Mouse (Mus musculus): Measurements from ENCODE around the gene Cyp4f40. TPM values are rescaled to one million over a fixed set of nuclear protein-coding genes. Genes with fewer than 3 reads are reported as not detected.
"Not testable (repeated sequence)": the region's sequence is repeated elsewhere in the genome, so short reads cannot be mapped to it uniquely, and the experiment has no call there.

The Cyp4f40 gene
- not detected for total RNA-seq (2021)
- long read RNA-seq, experiment 1: 0 reads
- long read RNA-seq, experiment 2: 0 reads

GRCm38 (mm10) chr17:32658712-32659111 lies at the start of gene Cyp4f40:
Gene Cyp4f40, plus strand, starts transcription at chr17:32658900.
- no peak for TF ChIP-seq CTCF (conservative IDR thresholded peaks at IDR 0.05)
- Histone ChIP-seq H3K27ac (no peak within 1 kb of the TSS), H3K4me3 (no peak within 1 kb of the TSS)
- no peak for DNase-seq (ENCODE audit: low spot score in 2 of 2)

- DNase-seq (ENCODE audit: low spot score in 2 of 2); H3K27ac ChIP-seq; H3K4me3 ChIP-seq: not testable (repeated sequence)
These were observed 48.5 kb upstream of the Cyp4f40 start for GRCm38 (mm10) chr17:32610231-32610630.

DNA sequence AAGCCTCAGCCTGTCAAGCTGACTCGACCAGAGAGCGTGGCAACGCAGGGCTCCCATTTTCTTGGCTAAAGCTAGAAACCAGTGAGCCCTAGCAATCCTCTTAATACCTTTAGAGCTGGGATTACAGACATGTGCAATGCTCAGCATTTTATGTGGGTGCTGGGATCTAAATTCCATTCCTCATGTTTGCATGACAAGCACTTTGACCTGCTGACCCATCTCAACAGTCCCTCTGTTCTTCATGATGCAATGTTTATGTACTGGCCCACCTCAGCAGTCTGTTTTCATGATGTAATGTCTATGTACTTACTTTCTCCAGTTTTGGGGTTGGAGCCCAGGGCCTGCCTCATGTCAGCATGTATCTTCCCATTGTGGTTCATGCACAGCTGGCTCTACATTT lies 47.8 kb upstream of the Cyp4f40 start:
- no peak overlapping the region for H3K4me3 ChIP-seq
- H3K27ac ChIP-seq: no peak overlapping the region
- DNase-seq (ENCODE audit: low spot score in 2 of 2): no peak
- TF ChIP-seq CTCF (conservative IDR thresholded peaks at IDR 0.05): no peak

DNA sequence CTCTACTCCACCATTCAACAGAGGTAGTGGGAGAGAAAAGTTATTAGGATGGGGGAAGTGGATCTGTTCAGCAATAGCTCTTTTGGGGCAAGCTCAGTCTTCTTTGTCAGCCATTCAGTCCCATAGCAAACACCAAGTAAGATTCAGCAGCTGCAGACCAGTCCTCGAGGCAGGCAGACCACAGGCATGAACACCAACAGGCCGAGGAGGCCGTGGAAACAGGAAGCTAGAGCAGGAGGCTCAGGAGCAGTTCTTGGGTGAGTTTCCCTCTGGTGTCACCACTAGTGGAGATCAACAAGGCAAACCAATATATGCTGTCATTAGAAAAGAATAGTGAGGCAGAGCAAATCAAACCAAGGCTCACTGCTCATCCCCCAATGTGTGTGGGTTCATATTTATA lies 46.3 kb upstream of the Cyp4f40 start:
- no peak overlapping the region for H3K4me3 ChIP-seq
- no peak for DNase-seq (ENCODE audit: low spot score in 2 of 2)
- H3K27ac ChIP-seq: no peak overlapping the region
- TF ChIP-seq CTCF (conservative IDR thresholded peaks at IDR 0.05): no peak

DNA sequence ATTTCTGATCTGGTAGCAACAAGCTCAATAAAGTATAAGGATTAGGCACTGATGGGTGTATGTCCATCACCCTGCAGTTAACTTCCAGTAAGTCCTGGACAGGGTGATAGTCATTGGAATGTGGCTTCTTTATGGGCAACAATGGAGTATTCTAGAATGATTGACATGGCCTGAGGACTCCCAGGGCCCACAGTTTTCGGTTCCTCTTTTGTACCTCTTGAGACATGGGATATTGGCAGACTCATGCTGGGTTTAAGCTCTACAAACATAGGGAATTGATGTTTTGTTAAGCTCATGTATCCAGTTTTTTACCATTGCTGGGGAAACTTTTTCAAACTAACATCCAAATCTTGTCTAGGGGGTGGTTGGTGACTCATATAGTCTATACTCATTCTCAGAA lies 41.4 kb upstream of the Cyp4f40 start:
- no peak for TF ChIP-seq CTCF (conservative IDR thresholded peaks at IDR 0.05)
- DNase-seq (ENCODE audit: low spot score in 2 of 2): no peak
- Histone ChIP-seq H3K27ac (no peak overlapping the region), H3K4me3 (no peak overlapping the region)

- H3K4me3 ChIP-seq; DNase-seq (ENCODE audit: low spot score in 2 of 2); H3K27ac ChIP-seq: not testable (repeated sequence)
These were observed 37.7 kb upstream of the Cyp4f40 start, which contains the start of gene Cyp4f37 for GRCm38 (mm10) chr17:32621018-32621417. Gene Cyp4f37, plus strand, starts transcription at chr17:32621309.

DNA sequence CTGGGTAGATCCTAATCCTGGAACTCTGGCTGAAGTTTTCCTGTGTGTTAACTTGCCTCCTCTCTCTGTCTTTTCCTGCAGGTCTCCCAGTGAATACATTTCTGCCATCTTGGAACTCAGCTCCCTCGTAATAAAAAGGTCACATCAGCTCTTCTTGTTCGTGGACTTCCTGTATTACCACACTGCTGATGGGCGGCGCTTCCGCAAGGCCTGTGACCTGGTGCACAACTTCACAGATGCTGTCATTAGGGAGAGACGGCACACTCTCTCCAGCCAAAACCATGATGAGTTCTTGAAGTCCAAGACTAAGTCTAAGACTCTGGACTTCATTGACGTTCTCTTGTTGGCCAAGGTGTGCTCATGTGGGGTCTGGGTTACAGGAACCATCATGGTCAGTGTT lies 29.0 kb upstream of the Cyp4f40 start:
- H3K4me3 ChIP-seq; DNase-seq (ENCODE audit: low spot score in 2 of 2); H3K27ac ChIP-seq: not testable (repeated sequence)

- H3K27ac ChIP-seq: no peak overlapping the region
- H3K4me3 ChIP-seq: no peak overlapping the region
- 0 out of 2 replicates have a peak, but pooled peaks have one; percentile 7 for TF ChIP-seq CTCF (conservative IDR thresholded peaks at IDR 0.05)
- no peak for DNase-seq (ENCODE audit: low spot score in 2 of 2)
These were observed 26.8 kb upstream of the Cyp4f40 start for GRCm38 (mm10) chr17:32631936-32632335.

GRCm38 (mm10) chr17:32634242-32634971 lies 24.3 kb upstream of the Cyp4f40 start:
- not testable (repeated sequence) for H3K27ac ChIP-seq; DNase-seq (ENCODE audit: low spot score in 2 of 2)
- H3K4me3 ChIP-seq: peak overlapping the region; percentile 32

GRCm38 (mm10) chr17:32634972-32635314 lies 23.8 kb upstream of the Cyp4f40 start:
- no peak overlapping the region for H3K27ac ChIP-seq
- peak; percentile 76 to 94 for DNase-seq (ENCODE audit: low spot score in 2 of 2)
- peak; percentile 97 for TF ChIP-seq CTCF (conservative IDR thresholded peaks at IDR 0.05)

GRCm38 (mm10) chr17:32636341-32636740 lies 22.4 kb upstream of the Cyp4f40 start:
- no peak overlapping the region for H3K4me3 ChIP-seq
- no peak overlapping the region for H3K27ac ChIP-seq
- no peak for DNase-seq (ENCODE audit: low spot score in 2 of 2)
- TF ChIP-seq CTCF (conservative IDR thresholded peaks at IDR 0.05): no peak

More at GRCm38 (mm10) chr17:32634972-32635314, 23.8 kb upstream of the Cyp4f40 start:
- peak overlapping the region; percentile 32 for H3K4me3 ChIP-seq

DNA sequence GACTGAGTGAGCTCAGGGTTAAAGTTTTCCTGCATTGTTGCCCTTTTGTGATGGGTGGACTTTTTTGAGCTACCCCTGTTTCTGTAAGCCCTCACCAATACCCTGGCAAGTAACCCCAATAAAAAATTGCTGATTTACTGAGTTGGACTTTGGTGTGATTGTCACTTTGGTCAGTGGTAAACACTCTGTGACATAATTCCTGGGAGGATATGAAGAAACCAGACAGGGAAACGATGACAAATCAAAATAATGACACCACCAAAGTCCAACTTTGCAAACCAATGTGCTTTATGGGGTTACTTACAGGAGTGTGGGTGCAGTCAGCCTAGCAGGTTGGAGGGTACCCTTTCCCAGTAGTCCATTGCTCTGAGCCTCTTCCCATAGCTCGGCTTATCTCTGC lies 21.5 kb upstream of the Cyp4f40 start:
- H3K4me3 ChIP-seq: no peak overlapping the region
- H3K27ac ChIP-seq: no peak overlapping the region
- DNase-seq (ENCODE audit: low spot score in 2 of 2): no peak
- no peak for TF ChIP-seq CTCF (conservative IDR thresholded peaks at IDR 0.05)

DNA sequence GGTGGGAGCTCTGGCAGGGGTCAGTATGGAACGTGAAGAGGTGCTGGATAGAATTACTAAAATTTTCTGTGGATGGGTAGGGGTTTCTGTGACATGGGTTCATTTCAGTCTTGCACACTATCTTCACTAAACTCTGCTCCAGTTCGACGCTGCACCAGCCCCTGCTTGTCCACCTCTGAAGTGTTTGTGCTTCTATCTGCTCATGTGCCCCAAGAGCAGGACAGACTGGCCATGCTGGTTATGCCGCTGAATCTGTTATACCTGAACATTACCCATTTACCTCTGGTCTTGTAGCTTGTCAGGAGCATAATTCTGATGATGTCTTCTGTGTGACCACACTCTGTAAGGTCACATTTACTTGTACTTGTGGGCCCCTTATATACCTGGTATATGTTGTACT lies 12.1 kb upstream of the Cyp4f40 start:
- TF ChIP-seq CTCF (conservative IDR thresholded peaks at IDR 0.05): no peak
- H3K4me3 ChIP-seq: no peak overlapping the region
- DNase-seq (ENCODE audit: low spot score in 2 of 2): no peak
- H3K27ac ChIP-seq: no peak overlapping the region

GRCm38 (mm10) chr17:32653860-32654259 lies 4.8 kb upstream of the Cyp4f40 start:
- no peak for DNase-seq (ENCODE audit: low spot score in 2 of 2)
- no peak for TF ChIP-seq CTCF (conservative IDR thresholded peaks at IDR 0.05)
- H3K4me3 ChIP-seq: no peak overlapping the region
- H3K27ac ChIP-seq: no peak overlapping the region

Data from layer of hippocampus, adult 2 months (tissue).